Mouse (Mus musculus) natural killer cell, adult 2 months (primary cell): Measurements from ENCODE around the gene Txnrd3.

Source experiments
- DNase-seq, 2 experiments: peaks; one replicate each; pipeline ENCODE4 v3.0.0; 2022; ENCODE audit warnings: low spot score in 2 of 2

The Txnrd3 gene

GRCm38 (mm10) chr6:89655011-89655410, 11.2 kb downstream of the Txnrd3 start:
- DNase-seq, result no peak

- DNase-seq, result no peak
Observed at GRCm38 (mm10) chr6:89658342-89658741, 14.6 kb downstream of the Txnrd3 start.

- no peak for DNase-seq
Observed at GRCm38 (mm10) chr6:89658931-89659330, 15.1 kb downstream of the Txnrd3 start.

GRCm38 (mm10) chr6:89659692-89660423, 16.1 kb downstream of the Txnrd3 start:
- DNase-seq, result no peak

- DNase-seq, result no peak
Observed at GRCm38 (mm10) chr6:89660490-89660889, 16.7 kb downstream of the Txnrd3 start.

- DNase-seq, result no peak
Observed at GRCm38 (mm10) chr6:89662521-89662920, 18.7 kb downstream of the Txnrd3 start.

- no peak for DNase-seq
Observed at GRCm38 (mm10) chr6:89665155-89665554, 21.4 kb downstream of the Txnrd3 start.

GRCm38 (mm10) chr6:89665667-89666066, 21.9 kb downstream of the Txnrd3 start:
- no peak for DNase-seq

- no peak for DNase-seq
Observed at GRCm38 (mm10) chr6:89666976-89667375, 23.2 kb downstream of the Txnrd3 start.

GRCm38 (mm10) chr6:89669556-89669955, 25.8 kb downstream of the Txnrd3 start:
- DNase-seq, result no peak

GRCm38 (mm10) chr6:89671431-89671830, 27.6 kb downstream of the Txnrd3 start:
- no peak for DNase-seq

- DNase-seq, result no peak
Observed at GRCm38 (mm10) chr6:89672641-89673040, 28.9 kb downstream of the Txnrd3 start.

GRCm38 (mm10) chr6:89673135-89673780, 29.5 kb downstream of the Txnrd3 start:
- no peak for DNase-seq

- DNase-seq, result no peak
Observed at GRCm38 (mm10) chr6:89678522-89678921, 34.7 kb downstream of the Txnrd3 start.

- peak in 1 of 2 experiments; percentile 45 for DNase-seq
Observed at GRCm38 (mm10) chr6:89679291-89679835, 35.6 kb downstream of the Txnrd3 start.

- DNase-seq, result peak; percentile 30 to 68
Observed at GRCm38 (mm10) chr6:89680155-89680554, 36.4 kb downstream of the Txnrd3 start.

GRCm38 (mm10) chr6:89684231-89684630, 40.4 kb downstream of the Txnrd3 start:
- no peak for DNase-seq

GRCm38 (mm10) chr6:89687100-89687499, 43.3 kb downstream of the Txnrd3 start:
- no peak for DNase-seq

- no peak for DNase-seq
Observed at GRCm38 (mm10) chr6:89706624-89707023, 62.8 kb downstream of the Txnrd3 start.

GRCm38 (mm10) chr6:89707240-89707639, 63.5 kb downstream of the Txnrd3 start, which contains the start of gene Vmn1r40:
Vmn1r40 (plus strand) TSS chr6:89707540.
- no peak for DNase-seq

GRCm38 (mm10) chr6:89718051-89718450, 74.3 kb downstream of the Txnrd3 start:
- no peak for DNase-seq
